19 mouse cellular contexts compared by ENCODE assay signal in genomic region chr3:130628358-130628757, GRCm38 (mm10). TPM values are rescaled to one million over a fixed set of nuclear protein-coding genes. Genes with fewer than 3 reads are reported as not detected.
DNase-seq lines count a peak whose midpoint lies in the region; ATAC-seq and TF ChIP-seq lines count a peak whose summit lies in the region.
"Had no signal": no experiment of that assay in that cellular context is flagged by ENCODE, and none has a peak within 500 bp of the region (broad histone marks: within the 10 kb centered on the region; RNA-seq: fewer than 3 reads in every experiment).

No protein-coding gene starts in this region.

- no peaks in the 10 kb centered on the region for H3K36me3 ChIP-seq in hindbrain, postnatal 0 days (ENCODE audit: insufficient read depth, low read length)
- no peaks in the 10 kb centered on the region for H3K36me3 ChIP-seq in hindbrain, embryonic 13.5 days
- H3K36me3 ChIP-seq in ES-E14 (ENCODE audit: control insufficient read depth, insufficient read depth, low read length, poor library complexity, severe bottlenecking): no peaks in the 10 kb centered on the region
- H3K36me3 ChIP-seq in forebrain, postnatal 0 days (ENCODE audit: insufficient read depth): no peaks in the 10 kb centered on the region
- no peaks in the 10 kb centered on the region for H3K36me3 ChIP-seq in forebrain, embryonic 10.5 days (replicated peaks)
- H3K36me3 ChIP-seq: embryonic facial prominence, embryonic 13.5 days; hindbrain, embryonic 10.5 days; intestine, embryonic 15.5 days; liver, embryonic 13.5 days had no signal

- H3K9me3 ChIP-seq in hindbrain, postnatal 0 days (ENCODE audit: low read length): no peaks in the 10 kb centered on the region
- no peaks in the 10 kb centered on the region for H3K9me3 ChIP-seq in hindbrain, embryonic 13.5 days
- no peaks in the 10 kb centered on the region for H3K9me3 ChIP-seq in ES-E14 (ENCODE audit: control insufficient read depth, insufficient read depth, low read depth, low read length)
- no peaks in the 10 kb centered on the region for H3K9me3 ChIP-seq in forebrain, postnatal 0 days (ENCODE audit: low read length)
- H3K9me3 ChIP-seq in forebrain, embryonic 10.5 days: peaks cover 5% of the 10 kb centered on the region; the same call in 1 of the 2 replicates
- H3K9me3 ChIP-seq: embryonic facial prominence, embryonic 13.5 days; hindbrain, embryonic 10.5 days; intestine, embryonic 15.5 days; liver, embryonic 13.5 days had no signal

- TF ChIP-seq CTCF in hindbrain, postnatal 0 days (IDR thresholded peaks at IDR 0.05; ENCODE audit: low read depth): peak; percentile 7; the same call in 1 of the 2 replicates
- TF ChIP-seq CTCF in forebrain, postnatal 0 days (IDR thresholded peaks at IDR 0.05; ENCODE audit: low read depth): no peak

- no peak for DNase-seq in hindbrain, postnatal 0 days (ENCODE audit: low spot score)
- DNase-seq in 3T3-L1 (ENCODE audit: low read depth, low spot score) (peak; percentile 13), ES-E14 (ENCODE audit: low read depth, low spot score) (peak; percentile 12)
- peak; percentile 3 for DNase-seq in c-Kit-positive CD71-positive TER-119-negative erythroid progenitor cells, embryonic 14.5 days (ENCODE audit: low read depth)
- DNase-seq in embryo, embryonic 9.5 days (ENCODE audit: extremely low spot score): no peak
- no peak for DNase-seq in forebrain, postnatal 0 days
- DNase-seq in forebrain, embryonic 10.5 days (ENCODE audit: extremely low spot score, low spot score): no peak
- DNase-seq: adrenal gland, postnatal 10 days; cerebellum, postnatal 36 days; kidney, postnatal 10 days; layer of hippocampus, adult 9-11 months; liver, embryonic 13.5 days had no signal

- no peaks in the 10 kb centered on the region for H3K4me1 ChIP-seq in hindbrain, postnatal 0 days (ENCODE audit: insufficient read depth, low read length)
- H3K4me1 ChIP-seq in hindbrain, embryonic 13.5 days (replicated peaks): no peaks in the 10 kb centered on the region
- H3K4me1 ChIP-seq in ES-E14 (ENCODE audit: control insufficient read depth in 2 of 2, insufficient read depth in 2 of 2, low read length in 2 of 2, poor library complexity in 1 of 2): no peaks in the 10 kb centered on the region
- H3K4me1 ChIP-seq in forebrain, postnatal 0 days (ENCODE audit: insufficient read depth): no peaks in the 10 kb centered on the region
- H3K4me1 ChIP-seq in forebrain, embryonic 10.5 days: no peaks in the 10 kb centered on the region
- H3K4me1 ChIP-seq: embryonic facial prominence, embryonic 13.5 days; hindbrain, embryonic 10.5 days; intestine, embryonic 15.5 days; liver, embryonic 13.5 days had no signal

- no peak overlapping the region for H3K9ac ChIP-seq in hindbrain, postnatal 0 days (replicated peaks; ENCODE audit: low read length)
- H3K9ac ChIP-seq in hindbrain, embryonic 13.5 days: no peak overlapping the region
- H3K9ac ChIP-seq in ES-E14 (ENCODE audit: insufficient read depth, low read depth, low read length, poor library complexity, severe bottlenecking): no peak overlapping the region
- H3K9ac ChIP-seq in forebrain, postnatal 0 days: no peak overlapping the region
- H3K9ac ChIP-seq: embryonic facial prominence, embryonic 13.5 days; intestine, embryonic 15.5 days; liver, embryonic 13.5 days had no signal

- 93% methylated on average over 5 of the region's 5 CpGs for WGBS in hindbrain, postnatal 0 days
- 92% methylated on average over 5 of the region's 5 CpGs for WGBS in hindbrain, embryonic 13.5 days
- 91% methylated on average over 5 of the region's 5 CpGs for WGBS in forebrain, postnatal 0 days
- 93% methylated on average over 5 of the region's 5 CpGs for WGBS in forebrain, embryonic 10.5 days

- in situ Hi-C loops in ES-E14 (cut with MboI; ENCODE audit: low sequenced_read_pairs in 2 of 2, unreplicated experiment in 2 of 2): no loop called here

- ATAC-seq in hindbrain, postnatal 0 days: no peak
- no peak for ATAC-seq in hindbrain, embryonic 13.5 days (ENCODE audit: low FRiP score)
- ATAC-seq in forebrain, postnatal 0 days: no peak
- ATAC-seq: intestine, embryonic 15.5 days had no signal

- H3K4me3 ChIP-seq in hindbrain, postnatal 0 days (ENCODE audit: low read length): no peak overlapping the region
- H3K4me3 ChIP-seq in hindbrain, embryonic 13.5 days: no peak overlapping the region
- H3K4me3 ChIP-seq in ES-E14 (ENCODE audit: insufficient read depth in 1 of 2, low read depth in 1 of 2, low read length in 2 of 2, poor library complexity in 1 of 2, severe bottlenecking in 1 of 2): no peak overlapping the region
- H3K4me3 ChIP-seq in forebrain, postnatal 0 days (ENCODE audit: low read depth, low read length): no peak overlapping the region
- H3K4me3 ChIP-seq in forebrain, embryonic 10.5 days: no peak overlapping the region
- H3K4me3 ChIP-seq: embryonic facial prominence, embryonic 13.5 days; hindbrain, embryonic 10.5 days; intestine, embryonic 15.5 days; liver, embryonic 13.5 days had no signal

- no peak overlapping the region for H3K27ac ChIP-seq in hindbrain, postnatal 0 days
- no peak overlapping the region for H3K27ac ChIP-seq in hindbrain, embryonic 13.5 days
- no peak overlapping the region for H3K27ac ChIP-seq in ES-E14 (ENCODE audit: insufficient read depth, low read depth, low read length, poor library complexity, severe bottlenecking)
- no peak overlapping the region for H3K27ac ChIP-seq in forebrain, postnatal 0 days (ENCODE audit: low read depth, low read length)
- H3K27ac ChIP-seq in forebrain, embryonic 10.5 days: no peak overlapping the region
- H3K27ac ChIP-seq: embryonic facial prominence, embryonic 13.5 days; hindbrain, embryonic 10.5 days; intestine, embryonic 15.5 days; liver, embryonic 13.5 days had no signal

- H3K4me2 ChIP-seq in hindbrain, postnatal 0 days (ENCODE audit: low read depth, low read length): no peak overlapping the region
- no peak overlapping the region for H3K4me2 ChIP-seq in hindbrain, embryonic 13.5 days
- no peak overlapping the region for H3K4me2 ChIP-seq in forebrain, postnatal 0 days (ENCODE audit: low read depth)
- H3K4me2 ChIP-seq: embryonic facial prominence, embryonic 13.5 days; intestine, embryonic 15.5 days; liver, embryonic 13.5 days had no signal

- no peaks in the 10 kb centered on the region for H3K27me3 ChIP-seq in hindbrain, postnatal 0 days (ENCODE audit: insufficient read depth, low read length)
- H3K27me3 ChIP-seq in hindbrain, embryonic 13.5 days: no peaks in the 10 kb centered on the region
- no peaks in the 10 kb centered on the region for H3K27me3 ChIP-seq in forebrain, postnatal 0 days (ENCODE audit: insufficient read depth, low read length)
- no peaks in the 10 kb centered on the region for H3K27me3 ChIP-seq in forebrain, embryonic 10.5 days (ENCODE audit: poor library complexity, severe bottlenecking)
- H3K27me3 ChIP-seq: embryonic facial prominence, embryonic 13.5 days; intestine, embryonic 15.5 days; liver, embryonic 13.5 days had no signal

TF ChIP-seq in ES-E14, 5 proteins besides CTCF, POLR2A, EP300 and RAD21:
- TF ChIP-seq ZNF384 (IDR thresholded peaks at IDR 0.05; ENCODE audit: low read depth, low read length) (no peak), MAFK (IDR thresholded peaks at IDR 0.05; ENCODE audit: insufficient read depth, low read depth, low read length) (no peak), ZC3H11A (IDR thresholded peaks at IDR 0.05; ENCODE audit: borderline replicate concordance, low read depth, low read length) (no peak), CHD2 (IDR thresholded peaks at IDR 0.05; ENCODE audit: low read depth, low read length) (no peak), HCFC1 (IDR thresholded peaks at IDR 0.05; ENCODE audit: borderline replicate concordance, insufficient read depth, low read length) (no peak)

RNA-seq across cellular contexts. Expression of gene Etnppl, which starts 11.1 kb away (rescaled TPM):
- total RNA-seq in hindbrain, postnatal 0 days (2014; rRNA removed): not detected in 2 replicates
- 0.08 and 0.13 TPM in 2 replicates for polyA plus RNA-seq in hindbrain, postnatal 0 days (2015; fragmentation: Nextera tagmentation; extraction: Ambion mirVana)
- polyA plus RNA-seq in hindbrain, embryonic 13.5 days (2015; fragmentation: Nextera tagmentation; extraction: Ambion mirVana): not detected in 2 replicates
- total RNA-seq in ES-E14 (2012; rRNA removed): not detected in 2 replicates
- not detected in 2 replicates for total RNA-seq in forebrain, postnatal 0 days (2014; rRNA removed)
- polyA plus RNA-seq in forebrain, postnatal 0 days (2015; fragmentation: Nextera tagmentation; extraction: Ambion mirVana): 0.03 and 0.05 TPM in 2 replicates
- not detected in 2 replicates for polyA plus RNA-seq in forebrain, embryonic 10.5 days (2016; fragmentation: Nextera tagmentation; extraction: Ambion mirVana)
- total RNA-seq: monocyte, adult 5-6 weeks had no signal
- polyA plus RNA-seq: embryonic facial prominence, embryonic 13.5 days; heart, embryonic 14.5 days; liver, embryonic 13.5 days; neural tube, embryonic 14.5 days had no signal

Comparison
In these comparisons a context has a peak if more than half of its experiments do, and no peak if none do; other contexts are left out.
1. DNase-seq: peak in 3T3-L1 (single experiment), ES-E14 (single experiment) and c-Kit-positive CD71-positive TER-119-negative erythroid progenitor cells, embryonic 14.5 days (single experiment); none in hindbrain, postnatal 0 days (single experiment), embryo, embryonic 9.5 days (single experiment), forebrain, postnatal 0 days (single experiment) and forebrain, embryonic 10.5 days (single experiment).